Mouse (Mus musculus) inflammation-experienced regulatory T-cells, adult 6 months (primary cell): ENCODE data around the gene Prkg2. TPM values are rescaled to one million over a fixed set of nuclear protein-coding genes. Genes with fewer than 3 reads are reported as not detected.

Source experiments
- ATAC-seq: one replicate; pipeline ENCODE4 v1.8.0; 2017
- polyA plus RNA-seq, 3 experiments: library from polyadenylated mRNA; unstranded; fragments of 100-300 nt; shearing (Covaris generic); gene quantifications; one replicate each; pipeline ENCODE4 v1.2.1; 2017

Gene Prkg2
- polyA plus RNA-seq = not detected

GRCm38 (mm10) chr5:99036596-99037441 is at the start of gene Prkg2:
Prkg2 (minus strand) TSS chr5:99037351.
- no peak for ATAC-seq

- ATAC-seq = no peak
These were observed 46.8 kb upstream of the Prkg2 start for GRCm38 (mm10) chr5:99083955-99084354.

GRCm38 (mm10) chr5:99078375-99078774 is 41.2 kb upstream of the Prkg2 start:
- no peak for ATAC-seq

- no peak for ATAC-seq
These were observed 31.2 kb upstream of the Prkg2 start for GRCm38 (mm10) chr5:99068391-99068790.

GRCm38 (mm10) chr5:99062582-99062981 is 25.4 kb upstream of the Prkg2 start:
- no peak for ATAC-seq

- ATAC-seq = no peak
These were observed 1.9 kb upstream of the Prkg2 start for GRCm38 (mm10) chr5:99039021-99039420.

GRCm38 (mm10) chr5:99037442-99037811 is 276 bp upstream of the Prkg2 start:
- ATAC-seq = no peak

- ATAC-seq = no peak
These were observed 1.2 kb downstream of the Prkg2 start for GRCm38 (mm10) chr5:99035961-99036360.

GRCm38 (mm10) chr5:99031551-99032149 is 5.5 kb downstream of the Prkg2 start:
- ATAC-seq = no peak

GRCm38 (mm10) chr5:99026343-99026742 is 10.8 kb downstream of the Prkg2 start:
- ATAC-seq = no peak

GRCm38 (mm10) chr5:99019709-99020108 is 17.4 kb downstream of the Prkg2 start:
- no peak for ATAC-seq

- no peak for ATAC-seq
These were observed 22.0 kb downstream of the Prkg2 start for GRCm38 (mm10) chr5:99015140-99015539.

- ATAC-seq = no peak
These were observed 26.6 kb downstream of the Prkg2 start for GRCm38 (mm10) chr5:99010448-99011151.

GRCm38 (mm10) chr5:98998104-98998503 is 39.0 kb downstream of the Prkg2 start:
- no peak for ATAC-seq

GRCm38 (mm10) chr5:98995767-98996166 is 41.4 kb downstream of the Prkg2 start:
- ATAC-seq = no peak

GRCm38 (mm10) chr5:98991600-98991999 is 45.6 kb downstream of the Prkg2 start:
- no peak for ATAC-seq

- ATAC-seq = no peak
These were observed 49.5 kb downstream of the Prkg2 start for GRCm38 (mm10) chr5:98987634-98988033.

- no peak for ATAC-seq
These were observed 50.0 kb downstream of the Prkg2 start for GRCm38 (mm10) chr5:98987116-98987515.

GRCm38 (mm10) chr5:98986459-98986858 is 50.7 kb downstream of the Prkg2 start:
- no peak for ATAC-seq

- ATAC-seq = no peak
These were observed 51.1 kb downstream of the Prkg2 start for GRCm38 (mm10) chr5:98986011-98986410.

- no peak for ATAC-seq
These were observed 52.1 kb downstream of the Prkg2 start for GRCm38 (mm10) chr5:98985077-98985476.

GRCm38 (mm10) chr5:98981304-98981703 is 55.8 kb downstream of the Prkg2 start:
- ATAC-seq = no peak

- ATAC-seq = no peak
These were observed 58.8 kb downstream of the Prkg2 start for GRCm38 (mm10) chr5:98978316-98978715.
